ENCODE assay signal across 8 mouse cellular contexts in the genomic region with DNA sequence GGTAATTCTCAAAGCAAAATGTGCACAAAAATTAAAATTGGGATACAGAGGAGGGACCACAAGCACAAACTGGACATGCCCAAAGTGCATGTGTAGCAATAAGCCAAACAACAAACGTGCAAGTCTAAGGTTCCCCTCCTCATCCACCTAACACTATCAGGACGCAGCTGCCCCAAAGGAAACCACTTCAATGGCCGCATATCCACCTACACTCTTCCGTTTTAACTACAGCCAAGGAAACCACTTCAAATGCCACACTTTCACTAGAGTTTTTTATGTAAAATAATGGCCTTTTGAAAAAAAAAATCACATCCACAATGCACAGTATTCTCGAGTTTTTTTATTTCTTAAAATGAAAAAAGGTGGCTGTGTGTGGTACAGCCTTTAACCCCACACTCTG. TPM values are rescaled to one million over a fixed set of nuclear protein-coding genes. Genes with fewer than 3 reads are reported as not detected.
DNase-seq lines count a peak whose midpoint lies in the region; ATAC-seq and TF ChIP-seq lines count a peak whose summit lies in the region.
"Had no signal": no experiment of that assay in that cellular context is flagged by ENCODE, and none has a peak within 500 bp of the region (broad histone marks: within the 10 kb centered on the region; RNA-seq: fewer than 3 reads in every experiment).

No protein-coding gene starts in this region.

- peaks cover 30% of the 10 kb centered on the region for H3K36me3 ChIP-seq in intestine, embryonic 14.5 days (ENCODE audit: control insufficient read depth, insufficient read depth, low read length)
- no peaks in the 10 kb centered on the region; the same call in 1 of the 2 replicates for H3K36me3 ChIP-seq in intestine, postnatal 0 days (ENCODE audit: control insufficient read depth, insufficient read depth)
- H3K36me3 ChIP-seq in neural tube, embryonic 13.5 days: 0 out of 2 replicates have a peak, but pooled peaks cover 7% of the 10 kb centered on the region
- H3K36me3 ChIP-seq in embryonic facial prominence, embryonic 14.5 days (ENCODE audit: control insufficient read depth, insufficient read depth, low read length): peaks cover 36% of the 10 kb centered on the region
- peaks cover 10% of the 10 kb centered on the region; the same call in 1 of the 2 replicates for H3K36me3 ChIP-seq in splenic B cell, adult 2 months (ENCODE audit: control insufficient read depth, insufficient read depth, low read length, poor library complexity, severe bottlenecking)

- no peak overlapping the region for H3K4me2 ChIP-seq in intestine, embryonic 14.5 days (ENCODE audit: low read length)
- H3K4me2 ChIP-seq in intestine, postnatal 0 days (replicated peaks; ENCODE audit: low read depth): no peak overlapping the region
- no peak overlapping the region for H3K4me2 ChIP-seq in neural tube, embryonic 13.5 days
- H3K4me2 ChIP-seq in embryonic facial prominence, embryonic 14.5 days (ENCODE audit: low read depth, low read length): no peak overlapping the region

- no peaks in the 10 kb centered on the region for H3K27me3 ChIP-seq in intestine, embryonic 14.5 days (replicated peaks; ENCODE audit: control insufficient read depth, insufficient read depth, low read length)
- H3K27me3 ChIP-seq in intestine, postnatal 0 days (replicated peaks; ENCODE audit: control insufficient read depth, insufficient read depth, low read length): no peaks in the 10 kb centered on the region
- no peaks in the 10 kb centered on the region for H3K27me3 ChIP-seq in neural tube, embryonic 13.5 days
- H3K27me3 ChIP-seq in embryonic facial prominence, embryonic 14.5 days (replicated peaks; ENCODE audit: control insufficient read depth, insufficient read depth, low read length): no peaks in the 10 kb centered on the region
- H3K27me3 ChIP-seq in splenic B cell, adult 2 months (ENCODE audit: control insufficient read depth, insufficient read depth, low read length, poor library complexity, severe bottlenecking): no peaks in the 10 kb centered on the region

- 77% methylated on average over 5 of the region's 5 CpGs for WGBS in intestine, embryonic 14.5 days
- 74% methylated on average over 5 of the region's 5 CpGs for WGBS in intestine, postnatal 0 days
- WGBS in neural tube, embryonic 13.5 days: 88% methylated on average over 5 of the region's 5 CpGs
- WGBS in embryonic facial prominence, embryonic 14.5 days: 73% methylated on average over 5 of the region's 5 CpGs

- no peak overlapping the region for H3K9ac ChIP-seq in intestine, embryonic 14.5 days (ENCODE audit: low read length)
- H3K9ac ChIP-seq in intestine, postnatal 0 days (ENCODE audit: low read depth, low read length): no peak overlapping the region
- no peak overlapping the region for H3K9ac ChIP-seq in neural tube, embryonic 13.5 days
- H3K9ac ChIP-seq in embryonic facial prominence, embryonic 14.5 days (ENCODE audit: low read depth, low read length): no peak overlapping the region

- 0 out of 2 replicates have a peak overlapping the region, but pooled peaks have one; percentile 12 for H3K27ac ChIP-seq in intestine, embryonic 14.5 days (ENCODE audit: low read depth)
- no peak overlapping the region for H3K27ac ChIP-seq in intestine, postnatal 0 days (ENCODE audit: low read depth, low read length)
- peak overlapping the region; percentile 52; the same call in 1 of the 2 replicates for H3K27ac ChIP-seq in neural tube, embryonic 13.5 days (replicated peaks)
- peak overlapping the region; percentile 25; the same call in 1 of the 2 replicates for H3K27ac ChIP-seq in embryonic facial prominence, embryonic 14.5 days (replicated peaks; ENCODE audit: low read depth, low read length)

- no peak for DNase-seq in intestine, embryonic 14.5 days (ENCODE audit: low spot score)
- DNase-seq in neural tube, embryonic 10.5 days (ENCODE audit: extremely low spot score, low spot score): no peak
- no peak for DNase-seq in embryonic facial prominence, embryonic 14.5 days (ENCODE audit: low spot score)
- DNase-seq in splenic B cell, adult 2 months (ENCODE audit: low read depth, low spot score): peak; percentile 50
- DNase-seq in cerebellum, postnatal 4 days (ENCODE audit: low spot score in 2 of 2): no peak
- DNase-seq: cerebellum, adult 11 months had no signal

- H3K4me1 ChIP-seq in intestine, embryonic 14.5 days (replicated peaks; ENCODE audit: control insufficient read depth, insufficient read depth, low read length): peaks cover 26% of the 10 kb centered on the region
- H3K4me1 ChIP-seq in intestine, postnatal 0 days (replicated peaks; ENCODE audit: control insufficient read depth, insufficient read depth, low read length): peaks cover 35% of the 10 kb centered on the region
- peaks cover 62% of the 10 kb centered on the region for H3K4me1 ChIP-seq in neural tube, embryonic 13.5 days (replicated peaks)
- H3K4me1 ChIP-seq in embryonic facial prominence, embryonic 14.5 days (ENCODE audit: control insufficient read depth, insufficient read depth, low read length): peaks cover 18% of the 10 kb centered on the region

- H3K9me3 ChIP-seq in intestine, embryonic 14.5 days (ENCODE audit: control insufficient read depth, low read length): no peaks in the 10 kb centered on the region
- no peaks in the 10 kb centered on the region for H3K9me3 ChIP-seq in intestine, postnatal 0 days (ENCODE audit: control insufficient read depth)
- H3K9me3 ChIP-seq in neural tube, embryonic 13.5 days: no peaks in the 10 kb centered on the region
- H3K9me3 ChIP-seq in embryonic facial prominence, embryonic 14.5 days (ENCODE audit: control insufficient read depth, low read length): no peaks in the 10 kb centered on the region

- TF ChIP-seq CTCF in intestine, postnatal 0 days (IDR thresholded peaks at IDR 0.05; ENCODE audit: low read depth): no peak

- no peak for ATAC-seq in intestine, embryonic 14.5 days (replicated peaks; ENCODE audit: low FRiP score, low TSS enrichment, low read depth)
- no peak for ATAC-seq in intestine, postnatal 0 days
- ATAC-seq in neural tube, embryonic 13.5 days (ENCODE audit: low read depth): no peak
- ATAC-seq in embryonic facial prominence, embryonic 14.5 days (ENCODE audit: low read depth): no peak

- no peak overlapping the region for H3K4me3 ChIP-seq in intestine, embryonic 14.5 days (ENCODE audit: low read depth, low read length)
- no peak overlapping the region for H3K4me3 ChIP-seq in intestine, postnatal 0 days (ENCODE audit: low read depth, low read length)
- no peak overlapping the region for H3K4me3 ChIP-seq in neural tube, embryonic 13.5 days
- H3K4me3 ChIP-seq in embryonic facial prominence, embryonic 14.5 days (ENCODE audit: low read depth, low read length): no peak overlapping the region

RNA-seq across cellular contexts. Expression of a gene that starts 10.8 kb away (rescaled TPM):
- polyA plus RNA-seq in intestine, embryonic 14.5 days (2014; fragmentation: Nextera tagmentation; extraction: Ambion mirVana): 50.5 and 68.2 TPM in 2 replicates
- polyA plus RNA-seq in intestine, postnatal 0 days (2015; fragmentation: Nextera tagmentation; extraction: Ambion mirVana): 19.3 and 25.4 TPM in 2 replicates
- 34.6 and 45.5 TPM in 2 replicates for polyA plus RNA-seq in neural tube, embryonic 13.5 days (2015; fragmentation: Nextera tagmentation; extraction: Ambion mirVana)
- polyA plus RNA-seq in embryonic facial prominence, embryonic 14.5 days (2014; fragmentation: Nextera tagmentation; extraction: Ambion mirVana): 39.5 and 54.6 TPM in 2 replicates
